ENCODE assay signal across 16 mouse cellular contexts in genomic region chr9:108252766-108253165, GRCm38 (mm10).
"Had no signal": no experiment of that assay in that cellular context is flagged by ENCODE, and none has a peak within 500 bp of the region (broad histone marks: within the 10 kb centered on the region; RNA-seq: fewer than 3 reads in every experiment).

No protein-coding gene starts in this region.

- H3K9ac ChIP-seq: intestine, embryonic 15.5 days; kidney, embryonic 15.5 days; limb, embryonic 12.5 days; limb, embryonic 15.5 days; liver, embryonic 14.5 days; liver, postnatal 0 days had no signal

- ATAC-seq: intestine, embryonic 15.5 days; liver, postnatal 0 days had no signal

- H3K27me3 ChIP-seq: intestine, embryonic 15.5 days; kidney, embryonic 15.5 days; limb, embryonic 12.5 days; limb, embryonic 15.5 days had no signal

- H3K9me3 ChIP-seq: intestine, embryonic 15.5 days; kidney, embryonic 15.5 days; limb, embryonic 12.5 days; limb, embryonic 15.5 days had no signal

- H3K4me2 ChIP-seq: intestine, embryonic 15.5 days; kidney, embryonic 15.5 days; limb, embryonic 12.5 days; limb, embryonic 15.5 days; liver, embryonic 11.5 days; midbrain, embryonic 11.5 days had no signal

- H3K4me3 ChIP-seq: intestine, embryonic 15.5 days; kidney, embryonic 15.5 days; limb, embryonic 12.5 days; limb, embryonic 15.5 days had no signal

- DNase-seq: kidney, adult 11 months; kidney, adult 8-10 months; kidney, postnatal 10 days; kidney, postnatal 36 days; left cerebral cortex, postnatal 4 days; liver, postnatal 0 days; midbrain, embryonic 14.5 days; thymus, adult 18-20 months; thymus, postnatal 36 days had no signal

- H3K4me1 ChIP-seq: kidney, embryonic 15.5 days; limb, embryonic 12.5 days; limb, embryonic 15.5 days had no signal

- H3K27ac ChIP-seq: intestine, embryonic 15.5 days; kidney, embryonic 15.5 days; limb, embryonic 12.5 days; limb, embryonic 15.5 days; liver, embryonic 14.5 days had no signal
